Mouse (Mus musculus) frontal cortex, adult 2 months (tissue): Measurements from ENCODE around the gene Tnfrsf13c. TPM values are rescaled to one million over a fixed set of nuclear protein-coding genes. Genes with fewer than 3 reads are reported as not detected.
A peak's percentile ranks its signal among the peaks of the same experiment; 100 is the strongest.
"Not testable (repeated sequence)": the region's sequence is repeated elsewhere in the genome, so short reads cannot be mapped to it uniquely, and the experiment has no call there.

Experiments
- DNase-seq, 2 experiments: peaks; one replicate each; pipeline ENCODE4 v3.0.0; 2022; ENCODE audit warnings: low spot score in 1 of 2; ENCODE audit errors: extremely low spot score in 1 of 2
- polyA plus RNA-seq: library from polyadenylated mRNA; depleted of rRNA; stranded (reverse); fragments of >200 nt; gene quantifications from 2 replicates; pipeline ENCODE4 v1.2.3, GENCODE M21; 2012; rRNA removed

Gene Tnfrsf13c
- 1.4 and 2.6 TPM in 2 replicates for polyA plus RNA-seq

- DNase-seq = no peak
Measured at GRCm38 (mm10) chr15:82223657-82224601, at the start of gene Tnfrsf13c. Gene Tnfrsf13c, minus strand, starts transcription at chr15:82224369.

GRCm38 (mm10) chr15:82272295-82272694, 48.1 kb upstream of the Tnfrsf13c start:
- DNase-seq = no peak

- DNase-seq = peak in 1 of 2 experiments; percentile 82
Measured at GRCm38 (mm10) chr15:82271201-82271600, 47.0 kb upstream of the Tnfrsf13c start.

GRCm38 (mm10) chr15:82268783-82269182, 44.6 kb upstream of the Tnfrsf13c start:
- DNase-seq = no peak

- DNase-seq = peak in 1 of 2 experiments; percentile 59
Measured at GRCm38 (mm10) chr15:82268185-82268584, 44.0 kb upstream of the Tnfrsf13c start.

- peak in 1 of 2 experiments; percentile 85 for DNase-seq
Measured at GRCm38 (mm10) chr15:82266356-82266755, 42.2 kb upstream of the Tnfrsf13c start.

GRCm38 (mm10) chr15:82259510-82259909, 35.3 kb upstream of the Tnfrsf13c start:
- peak in 1 of 2 experiments; percentile 85 for DNase-seq

GRCm38 (mm10) chr15:82255944-82256383, 31.8 kb upstream of the Tnfrsf13c start:
- peak; percentile 92 for DNase-seq

GRCm38 (mm10) chr15:82255248-82255647, 31.1 kb upstream of the Tnfrsf13c start:
- peak in 1 of 2 experiments; percentile 63 for DNase-seq

- DNase-seq = no peak
Measured at GRCm38 (mm10) chr15:82252097-82252496, 27.9 kb upstream of the Tnfrsf13c start, which contains the start of gene 1500009C09Rik. Gene 1500009C09Rik, plus strand, starts transcription at chr15:82252397.

- no peak for DNase-seq
Measured at GRCm38 (mm10) chr15:82251579-82251978, 27.4 kb upstream of the Tnfrsf13c start.

GRCm38 (mm10) chr15:82247131-82247776, 23.1 kb upstream of the Tnfrsf13c start:
- DNase-seq = no peak

GRCm38 (mm10) chr15:82244805-82245161, 20.6 kb upstream of the Tnfrsf13c start:
- DNase-seq = not testable (repeated sequence)

- DNase-seq = peak; percentile 79 to 94
Measured at GRCm38 (mm10) chr15:82244115-82244804, 20.1 kb upstream of the Tnfrsf13c start, which contains the start of gene Cenpm. Gene Cenpm, minus strand, starts transcription at chr15:82244748.

- peak in 1 of 2 experiments; percentile 34 for DNase-seq
Measured at GRCm38 (mm10) chr15:82243742-82244114, 19.6 kb upstream of the Tnfrsf13c start.

- no peak for DNase-seq
Measured at GRCm38 (mm10) chr15:82243311-82243710, 19.1 kb upstream of the Tnfrsf13c start.

GRCm38 (mm10) chr15:82236565-82236964, 12.4 kb upstream of the Tnfrsf13c start:
- DNase-seq = peak; percentile 62 to 94

GRCm38 (mm10) chr15:82235661-82236060, 11.5 kb upstream of the Tnfrsf13c start:
- DNase-seq = no peak

- DNase-seq = no peak
Measured at GRCm38 (mm10) chr15:82232651-82233050, 8.5 kb upstream of the Tnfrsf13c start.

- peak in 1 of 2 experiments; percentile 39 for DNase-seq
Measured at GRCm38 (mm10) chr15:82231591-82232378, 7.6 kb upstream of the Tnfrsf13c start.
